Comparison of ENCODE assay signal across 1 mouse cellular context in the genomic region with DNA sequence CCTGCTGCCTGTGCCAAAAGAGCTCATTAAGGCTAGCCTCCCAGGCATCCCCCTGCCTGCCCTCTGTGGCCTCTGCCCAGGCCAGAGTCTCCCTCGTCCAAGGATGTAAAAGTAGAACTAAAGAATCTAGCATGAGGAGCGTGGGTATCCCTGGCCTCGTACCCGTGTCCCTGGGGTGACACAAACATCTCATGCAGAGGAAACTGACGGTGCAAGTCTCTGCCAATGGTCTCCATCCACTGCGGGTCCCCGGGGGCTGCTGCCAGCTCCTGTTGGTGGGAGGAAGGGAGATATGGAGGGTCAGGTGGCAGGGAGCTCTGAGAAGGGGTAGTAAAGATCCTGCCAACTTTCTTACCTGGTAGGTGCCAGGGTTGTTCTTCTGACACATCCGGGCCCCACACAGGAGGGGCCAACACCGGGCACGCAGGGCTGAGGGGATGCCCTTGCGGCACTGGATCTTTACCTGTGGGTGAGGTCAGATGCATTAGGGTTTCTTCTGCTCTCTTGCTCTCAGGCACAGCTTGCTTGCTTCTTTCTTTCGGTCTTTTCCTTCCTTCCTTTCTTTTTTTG.
TF ChIP-seq lines count a peak whose summit lies in the region.

No protein-coding gene starts in this region.

TF ChIP-seq in CH12.LX, 34 proteins besides CTCF, POLR2A, EP300 and RAD21 (continued from another document):
- TF ChIP-seq TCF12 (IDR thresholded peaks at IDR 0.05; ENCODE audit: low read depth, low read length): no peak
- TF ChIP-seq ZC3H11A (IDR thresholded peaks at IDR 0.05; ENCODE audit: low read depth, low read length): no peak
- no peak for TF ChIP-seq ZMIZ1 (IDR thresholded peaks at IDR 0.05; ENCODE audit: low read depth, low read length)
- TF ChIP-seq SIN3A (IDR thresholded peaks at IDR 0.05; ENCODE audit: low read length): no peak
- TF ChIP-seq NELFE (IDR thresholded peaks at IDR 0.05; ENCODE audit: low read depth, low read length): no peak
